Mouse (Mus musculus) hindlimb bud, embryonic 11.5 days (tissue): ENCODE results near the gene Lamp1.

Source experiments
- DNase-seq: peaks from one replicate; pipeline ENCODE4 v3.0.0-alpha.2; 2012; ENCODE audit warnings: low read depth, low spot score; ENCODE audit errors: extremely low spot score

The Lamp1 gene

GRCm38 (mm10) chr8:13162098-13162497, 3.1 kb downstream of the Lamp1 start:
- DNase-seq = no peak

- DNase-seq = no peak
Observed at GRCm38 (mm10) chr8:13163563-13163962, 4.6 kb downstream of the Lamp1 start.

- DNase-seq = no peak
Observed at GRCm38 (mm10) chr8:13164361-13164760, 5.4 kb downstream of the Lamp1 start.

GRCm38 (mm10) chr8:13170510-13170909, 11.5 kb downstream of the Lamp1 start:
- no peak for DNase-seq

GRCm38 (mm10) chr8:13174305-13174704, 15.3 kb downstream of the Lamp1 start:
- DNase-seq = no peak

GRCm38 (mm10) chr8:13174811-13175210, 15.8 kb downstream of the Lamp1 start:
- no peak for DNase-seq

- DNase-seq = no peak
Observed at GRCm38 (mm10) chr8:13175650-13176049, 16.7 kb downstream of the Lamp1 start.

GRCm38 (mm10) chr8:13177173-13177852, 18.4 kb downstream of the Lamp1 start:
- DNase-seq = no peak

- no peak for DNase-seq
Observed at GRCm38 (mm10) chr8:13178137-13178536, 19.2 kb downstream of the Lamp1 start.

GRCm38 (mm10) chr8:13179482-13179881, 20.5 kb downstream of the Lamp1 start:
- DNase-seq = no peak

GRCm38 (mm10) chr8:13179948-13180347, 21.0 kb downstream of the Lamp1 start:
- DNase-seq = no peak

GRCm38 (mm10) chr8:13180408-13180807, 21.4 kb downstream of the Lamp1 start:
- no peak for DNase-seq

GRCm38 (mm10) chr8:13180911-13181690, 22.1 kb downstream of the Lamp1 start:
- no peak for DNase-seq

GRCm38 (mm10) chr8:13181691-13181976, 22.7 kb downstream of the Lamp1 start:
- DNase-seq = no peak

GRCm38 (mm10) chr8:13186819-13187218, 27.9 kb downstream of the Lamp1 start:
- DNase-seq = no peak

- DNase-seq = no peak
Observed at GRCm38 (mm10) chr8:13187229-13187628, 28.3 kb downstream of the Lamp1 start.

- no peak for DNase-seq
Observed at GRCm38 (mm10) chr8:13187638-13188037, 28.7 kb downstream of the Lamp1 start.

GRCm38 (mm10) chr8:13188052-13188555, 29.1 kb downstream of the Lamp1 start:
- DNase-seq = no peak

GRCm38 (mm10) chr8:13188857-13189256, 29.9 kb downstream of the Lamp1 start:
- DNase-seq = no peak

- DNase-seq = no peak
Observed at GRCm38 (mm10) chr8:13190235-13190634, 31.3 kb downstream of the Lamp1 start.

- no peak for DNase-seq
Observed at GRCm38 (mm10) chr8:13194818-13195217, 35.9 kb downstream of the Lamp1 start.

- DNase-seq = no peak
Observed at GRCm38 (mm10) chr8:13197493-13197892, 38.5 kb downstream of the Lamp1 start.
